Mouse (Mus musculus) layer of hippocampus, adult 11-12 months (tissue): ENCODE data around the gene Fn1.
A peak's percentile ranks its signal among the peaks of the same experiment; 100 is the strongest.

Source experiments
- DNase-seq: peaks from one replicate; pipeline ENCODE4 v3.0.0; 2022; ENCODE audit warnings: low spot score

The Fn1 gene

DNA sequence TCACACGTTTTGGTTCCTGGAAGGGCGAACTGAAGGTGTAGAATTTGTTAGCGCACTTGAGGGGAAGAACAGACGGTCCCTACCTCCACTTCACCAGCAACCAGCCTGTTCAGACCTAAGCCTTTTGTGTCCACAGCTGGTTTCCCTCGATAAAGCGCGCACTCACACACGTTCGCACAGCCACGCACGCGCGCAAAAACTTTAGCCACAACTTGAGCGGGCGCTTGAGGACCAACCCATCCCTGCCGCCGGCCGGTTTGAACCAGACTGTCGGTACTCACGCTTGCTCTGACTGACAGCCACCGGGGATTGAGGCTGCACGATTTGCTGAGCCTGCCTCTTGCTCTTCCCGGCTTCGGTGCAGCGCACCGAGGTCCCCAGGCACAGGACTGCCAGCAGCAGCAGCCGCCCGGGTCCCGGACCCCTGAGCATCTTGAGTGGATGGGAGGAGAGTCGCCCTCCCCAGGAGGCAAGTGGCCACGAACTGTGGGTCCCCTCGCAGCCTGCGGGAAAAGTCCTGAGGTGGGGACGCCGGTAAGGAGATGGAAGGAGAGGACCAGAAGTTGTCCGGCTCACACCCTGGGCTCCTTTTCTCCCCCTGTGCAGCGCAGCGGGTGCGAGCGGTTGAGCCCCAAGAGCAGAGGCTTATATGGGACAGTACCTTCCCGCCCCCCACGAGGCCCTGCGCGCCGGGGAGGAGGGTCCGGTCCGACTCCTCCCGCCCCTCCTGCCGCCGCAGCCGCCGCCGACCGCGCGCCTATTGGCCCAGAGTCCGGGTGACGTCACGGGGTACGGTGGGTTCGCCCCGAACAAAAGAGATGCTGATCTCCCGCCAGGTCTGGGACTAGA is at the start of gene Fn1:
Gene Fn1 (minus strand): TSS at position 650 of the 849 bp plus-strand sequence.
- DNase-seq = peak; percentile 37

DNA sequence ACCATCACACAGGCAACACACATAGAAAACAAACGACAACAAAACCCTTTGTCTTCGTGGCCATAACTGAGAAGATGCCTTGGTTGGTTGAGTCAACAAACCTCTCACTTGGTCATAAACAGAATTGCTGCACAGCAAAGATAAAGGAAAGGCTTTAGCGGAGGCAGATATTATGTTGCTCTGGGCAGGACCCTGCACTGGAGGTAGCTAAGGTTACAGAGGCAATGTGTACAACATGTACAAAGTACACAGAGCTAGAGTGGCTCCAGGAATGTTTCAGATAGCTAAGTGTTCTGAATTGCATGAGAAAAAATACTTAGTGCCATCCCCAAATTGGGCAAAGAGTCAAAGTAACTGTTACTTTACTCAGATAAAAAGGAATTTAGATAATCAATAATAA is 43.1 kb upstream of the Fn1 start:
- DNase-seq = no peak

- DNase-seq = no peak
Measured at GRCm38 (mm10) chr1:71691472-71692277, 38.7 kb upstream of the Fn1 start.

- no peak for DNase-seq
Measured at GRCm38 (mm10) chr1:71688926-71689303, 35.9 kb upstream of the Fn1 start.

DNA sequence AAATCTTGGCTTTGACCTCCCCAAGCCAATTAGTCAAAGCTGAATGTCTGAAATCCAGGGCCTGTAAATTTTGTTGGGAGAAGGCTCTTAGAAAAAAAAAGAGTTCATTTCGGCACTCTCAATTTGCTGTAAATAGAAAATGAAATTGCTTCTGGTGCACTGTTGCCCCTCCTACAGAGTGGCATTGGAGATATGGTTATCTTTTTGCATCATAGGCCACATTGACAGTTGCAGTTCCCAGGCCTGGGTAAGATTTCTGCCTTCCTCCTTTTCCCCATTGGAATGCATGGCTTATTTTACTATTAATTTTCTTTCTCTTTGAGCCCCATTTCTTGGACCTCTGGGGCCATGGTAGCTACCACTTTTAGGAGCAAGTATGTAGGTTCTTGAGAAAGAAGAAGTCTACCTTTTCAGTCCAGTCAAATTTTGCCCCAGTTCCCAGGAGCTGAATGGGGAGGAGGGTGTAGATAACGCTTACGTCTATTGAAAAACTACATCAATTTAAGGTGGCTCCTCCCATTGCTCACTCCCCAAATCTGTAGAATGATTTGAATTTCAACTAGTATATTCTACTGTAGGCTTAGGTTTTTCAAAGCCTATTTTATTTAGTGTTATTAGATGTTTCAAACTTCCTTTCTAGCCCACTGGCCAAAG is 35.4 kb upstream of the Fn1 start:
- DNase-seq = no peak

- DNase-seq = no peak
Measured at GRCm38 (mm10) chr1:71686791-71687190, 33.8 kb upstream of the Fn1 start.

DNA sequence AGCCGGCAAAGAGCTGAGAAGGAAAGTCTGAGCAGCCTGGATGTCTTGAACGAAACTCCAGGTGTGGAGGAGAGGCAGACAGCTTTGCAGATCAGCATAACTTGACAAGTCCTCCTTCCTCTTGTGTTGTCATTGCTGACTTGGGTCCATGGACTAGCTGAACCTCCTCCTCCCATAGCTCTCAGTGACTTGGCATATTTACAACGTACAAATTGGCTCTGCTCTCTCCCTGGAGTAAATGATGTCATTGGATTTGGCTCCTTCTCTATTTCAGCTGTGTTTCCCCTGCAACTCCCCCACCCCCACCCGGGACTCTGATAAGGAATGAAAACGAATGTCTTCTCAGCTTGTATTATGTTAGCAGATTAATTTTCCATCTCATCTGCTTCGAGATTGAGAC is 30.7 kb upstream of the Fn1 start:
- no peak for DNase-seq

- DNase-seq = no peak
Measured at GRCm38 (mm10) chr1:71682194-71682715, 29.3 kb upstream of the Fn1 start.

GRCm38 (mm10) chr1:71681306-71681705 is 28.3 kb upstream of the Fn1 start:
- no peak for DNase-seq

- no peak for DNase-seq
Measured at GRCm38 (mm10) chr1:71680046-71680672, 27.2 kb upstream of the Fn1 start.

DNA sequence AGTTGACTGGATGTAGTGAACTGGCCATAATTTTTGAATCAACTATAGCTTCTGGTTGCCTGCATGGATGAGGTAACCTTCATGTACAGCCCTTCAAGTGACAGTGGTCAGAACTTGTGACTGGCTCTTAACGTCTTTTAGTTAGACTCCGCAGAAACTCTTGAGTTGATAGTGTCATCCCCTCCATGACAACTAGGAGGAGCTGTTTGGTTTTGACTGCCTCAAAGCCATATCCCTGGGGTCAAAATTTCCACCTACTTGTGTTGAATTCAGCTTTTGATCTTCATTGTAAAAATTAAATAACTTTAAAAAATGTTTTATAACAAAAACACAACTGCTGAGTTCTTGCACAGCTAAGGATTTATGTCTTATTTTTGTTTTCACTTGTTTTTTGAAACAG is 22.4 kb upstream of the Fn1 start:
- DNase-seq = no peak

DNA sequence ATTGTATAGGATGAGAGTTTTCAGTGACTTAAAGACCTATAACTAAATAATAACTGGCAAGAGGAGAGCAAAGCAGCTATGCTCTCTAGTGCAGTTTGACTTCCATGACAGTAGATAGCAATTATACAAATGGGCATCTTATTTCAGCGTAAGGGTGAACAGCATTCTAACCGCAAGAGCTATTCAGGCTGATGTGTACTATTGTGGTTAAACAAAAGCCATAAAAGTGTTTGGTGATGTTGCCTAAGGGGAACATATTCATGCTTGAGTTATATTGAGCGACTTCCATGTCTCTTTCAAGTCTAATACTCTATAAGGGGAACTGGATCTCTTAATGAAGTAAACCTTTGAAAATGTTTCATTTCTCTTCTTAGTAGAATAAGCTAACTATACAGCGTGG is 21.3 kb upstream of the Fn1 start:
- DNase-seq = no peak

DNA sequence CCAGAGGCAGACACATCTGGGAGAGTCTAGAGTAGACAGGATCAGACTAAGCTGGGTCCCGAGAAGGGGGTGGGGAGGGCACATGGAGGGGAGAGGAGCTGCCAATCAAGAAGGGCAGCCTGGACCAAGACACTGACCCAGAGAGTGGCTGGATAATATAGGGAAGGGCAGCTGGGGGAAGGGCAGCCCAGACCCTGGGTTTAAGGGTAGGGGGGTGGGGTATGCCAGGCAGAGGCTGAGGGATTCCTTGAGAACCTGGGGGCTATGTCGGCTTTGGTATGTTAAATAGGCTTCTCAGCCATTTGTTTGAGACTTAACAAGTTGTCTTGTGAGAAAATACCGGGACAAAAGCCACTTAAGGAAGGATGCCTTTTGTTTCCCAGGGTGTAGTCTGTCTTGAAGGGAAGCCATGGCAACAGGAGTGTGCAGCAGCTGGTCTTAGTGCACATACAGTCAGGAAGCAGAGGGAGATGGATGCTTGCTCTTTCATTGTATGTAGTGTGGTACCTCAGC is 20.5 kb upstream of the Fn1 start:
- peak; percentile 6 for DNase-seq

DNA sequence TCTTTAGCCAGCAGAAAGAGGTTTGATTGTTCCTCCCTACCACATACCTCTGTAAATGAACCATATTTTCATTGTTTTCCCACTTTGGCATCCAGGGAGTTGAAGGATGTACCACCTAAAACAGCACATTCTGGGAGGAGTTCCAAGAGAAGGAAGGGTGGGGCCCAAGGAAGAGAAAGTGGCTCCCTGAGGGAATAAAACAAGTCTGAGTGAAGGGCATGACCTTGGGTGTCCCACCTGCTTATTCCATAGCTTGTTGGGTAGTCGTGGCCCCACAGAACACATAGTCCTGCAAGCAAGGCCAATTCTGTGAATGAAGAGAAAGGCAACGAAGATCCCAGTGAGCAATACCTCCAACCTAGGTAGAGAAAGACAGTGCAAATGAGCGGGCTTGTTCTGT is 19.3 kb upstream of the Fn1 start:
- no peak for DNase-seq

- DNase-seq = no peak
Measured at GRCm38 (mm10) chr1:71663242-71663641, 10.2 kb upstream of the Fn1 start.

DNA sequence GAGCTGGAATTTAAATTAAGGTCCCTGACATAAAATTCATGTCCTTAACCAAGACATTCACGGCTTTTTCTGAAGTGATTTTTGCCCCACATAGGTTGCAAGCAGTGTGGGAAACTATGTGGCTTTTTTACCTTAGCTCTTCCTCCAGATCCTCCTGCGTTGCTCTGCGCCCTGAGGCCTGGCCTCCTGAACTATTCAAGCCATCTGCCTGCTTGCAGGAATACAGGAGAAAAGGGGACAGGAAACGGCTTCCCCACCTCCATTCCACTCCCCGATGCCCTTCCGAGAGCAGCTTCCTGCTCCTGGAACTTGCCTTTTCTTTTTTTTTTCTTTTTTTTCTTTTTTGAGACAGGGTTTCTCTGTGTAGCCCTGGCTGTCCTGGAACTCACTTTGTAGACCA is 5.6 kb upstream of the Fn1 start:
- DNase-seq = no peak

DNA sequence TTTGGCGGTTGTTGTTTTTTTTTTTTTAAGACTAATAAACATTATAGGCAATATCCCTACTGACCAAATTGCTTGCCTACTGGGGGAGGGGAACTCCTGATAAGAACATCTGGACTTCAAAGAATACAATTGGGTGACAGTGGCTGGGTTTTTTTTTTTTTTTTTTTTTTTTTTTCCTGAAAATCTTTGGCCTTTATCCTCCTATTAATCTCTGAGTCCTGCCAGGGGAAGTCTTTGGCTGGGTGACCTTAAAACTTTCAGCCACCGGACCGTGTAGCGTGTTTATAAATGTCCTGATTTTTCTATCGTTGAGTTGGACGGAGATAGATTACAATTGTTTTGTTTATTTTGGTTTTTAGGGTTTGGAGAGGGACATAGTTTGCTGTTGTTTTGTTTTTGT is 3.3 kb upstream of the Fn1 start:
- DNase-seq = no peak

- DNase-seq = no peak
Measured at GRCm38 (mm10) chr1:71654221-71654620, 1.2 kb upstream of the Fn1 start.

- no peak for DNase-seq
Measured at GRCm38 (mm10) chr1:71653400-71654159, 580 bp upstream of the Fn1 start.

DNA sequence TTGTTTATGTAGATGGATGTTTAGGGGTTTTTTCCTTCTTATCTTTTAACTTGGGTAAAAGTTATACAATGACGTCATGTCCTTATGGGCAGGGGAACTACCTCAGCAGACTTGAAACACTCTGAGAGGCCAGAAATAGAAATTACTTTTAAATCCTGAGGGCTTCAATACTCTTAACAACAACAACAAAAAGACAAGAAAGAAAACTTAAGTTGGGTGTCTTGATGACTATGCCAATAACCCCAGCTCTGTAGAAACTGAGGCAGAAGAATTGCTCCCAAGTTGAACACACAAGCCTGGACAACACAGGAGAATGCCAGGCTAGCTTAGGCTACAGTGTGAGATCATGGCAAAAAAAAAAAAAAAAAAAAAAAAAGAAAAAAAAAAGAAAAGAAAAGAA is 1.2 kb downstream of the Fn1 start:
- DNase-seq = no peak

GRCm38 (mm10) chr1:71651315-71651714 is 1.7 kb downstream of the Fn1 start:
- DNase-seq = no peak
